Mouse (Mus musculus) liver, embryonic 15.5 days (tissue): Measurements from ENCODE around the gene Nrd1. TPM values are rescaled to one million over a fixed set of nuclear protein-coding genes. Genes with fewer than 3 reads are reported as not detected.

Experiments
- ATAC-seq: fragments of 200-750 bp; cut with Nextera tagmentation; 2 replicates; pipeline ENCODE4 v1.8.0; 2017; ENCODE audit warnings: moderate number of reproducible peaks, mild to moderate bottlenecking, moderate library complexity; ENCODE audit not compliant: insufficient read depth
- H3K27ac ChIP-seq: fragments of 300-500 bp; sonication (generic); replicated peaks from 2 replicates; pipeline ENCODE4 v1.5.1; 2015; ENCODE audit warnings: mild to moderate bottlenecking, inconsistent platforms
- H3K27me3 ChIP-seq: fragments of 300-500 bp; sonication (generic); 2 replicates; pipeline ENCODE4 v1.6.1; 2015; ENCODE audit warnings: mild to moderate bottlenecking, inconsistent platforms
- H3K36me3 ChIP-seq: fragments of 300-500 bp; sonication (generic); replicated peaks from 2 replicates; pipeline ENCODE4 v1.6.1; 2015; ENCODE audit warnings: moderate library complexity, mild to moderate bottlenecking, inconsistent platforms
- H3K4me1 ChIP-seq: fragments of 300-500 bp; sonication (generic); replicated peaks from 2 replicates; pipeline ENCODE4 v1.6.1; 2015; ENCODE audit warnings: inconsistent platforms
- H3K4me2 ChIP-seq: fragments of 300-500 bp; sonication (generic); 2 replicates; pipeline ENCODE4 v1.6.1; 2015; ENCODE audit warnings: moderate library complexity, mild to moderate bottlenecking, inconsistent platforms
- H3K4me3 ChIP-seq: fragments of 300-500 bp; sonication (generic); replicated peaks from 2 replicates; pipeline ENCODE4 v1.5.1; 2015; ENCODE audit warnings: mild to moderate bottlenecking, inconsistent platforms
- H3K9ac ChIP-seq: fragments of 300-500 bp; sonication (generic); 2 replicates; pipeline ENCODE4 v1.6.1; 2015; ENCODE audit warnings: moderate library complexity, mild to moderate bottlenecking, inconsistent platforms
- H3K9me3 ChIP-seq: fragments of 300-500 bp; sonication (generic); replicated peaks from 2 replicates; pipeline ENCODE4 v1.6.1; 2016; ENCODE audit warnings: inconsistent platforms
- WGBS: fragments of 180-500 bp; shearing (Covaris S2); methylation state at CpG from one replicate; pipeline ENCODE4 v1.1.7; 2015; ENCODE audit warnings: mixed read lengths; ENCODE audit not compliant: insufficient replicate concordance; 5-methylcytosine and 5-hydroxymethylcytosine counted together
- polyA plus RNA-seq: library from polyadenylated mRNA; unstranded; fragments of >200 nt; fragmentation: Nextera tagmentation; extraction: Ambion mirVana; gene quantifications from 2 replicates; pipeline ENCODE4 v1.2.1, GENCODE M21; 2015

Gene Nrd1
- polyA plus RNA-seq, 1 experiment from 2014 or later, result 33.7 TPM

DNA sequence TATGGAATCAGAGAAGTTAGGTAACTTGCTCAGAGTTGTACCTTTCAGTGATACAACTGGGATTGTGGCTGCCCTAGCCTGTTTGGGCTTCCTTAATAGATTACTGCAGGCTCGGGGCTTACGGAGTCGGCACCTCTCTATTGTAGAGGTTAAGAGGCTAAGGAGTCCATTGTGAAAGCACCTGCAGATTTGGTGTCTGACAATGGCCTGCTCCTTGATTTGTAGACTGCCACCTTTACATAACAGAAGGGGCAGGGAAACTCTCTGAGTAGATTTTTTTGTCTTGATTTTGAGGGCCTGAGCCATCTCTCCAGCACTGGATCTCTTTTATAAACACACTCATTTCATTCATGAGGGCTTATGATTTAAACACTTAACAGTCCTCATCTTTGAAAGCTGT lies 26.1 kb downstream of the Nrd1 start:
- Histone ChIP-seq H3K36me3 (peaks cover 56% of the 10 kb centered on the region), H3K4me1 (no peaks in the 10 kb centered on the region), H3K9ac (no peak overlapping the region), H3K4me2 (no peak overlapping the region), H3K27me3 (no peaks in the 10 kb centered on the region), H3K27ac (no peak overlapping the region), H3K4me3 (no peak overlapping the region), H3K9me3 (no peaks in the 10 kb centered on the region)
- no peak for ATAC-seq
- WGBS, result 88% methylated on average over 3 of the region's 3 CpGs

DNA sequence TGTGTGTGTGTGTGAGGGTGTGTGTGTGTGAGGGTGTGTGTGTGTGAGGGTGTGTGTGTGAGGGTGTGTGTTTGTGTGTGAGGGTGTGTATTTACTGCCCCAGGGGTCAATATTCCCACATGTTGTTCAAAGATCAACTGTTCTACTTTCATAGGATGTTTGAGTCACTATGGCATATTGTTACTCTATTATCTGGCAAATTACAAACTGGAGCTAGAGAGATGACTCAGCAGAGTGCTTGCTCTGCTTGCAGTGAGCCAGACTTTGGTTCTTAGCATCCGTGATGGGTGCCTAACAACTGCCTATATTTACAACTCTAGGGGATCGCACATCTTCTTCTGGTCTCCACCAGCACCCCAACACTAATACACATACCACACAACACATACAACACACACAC lies 29.4 kb downstream of the Nrd1 start:
- Histone ChIP-seq H3K4me2 (no peak overlapping the region), H3K27me3 (no peaks in the 10 kb centered on the region), H3K9me3 (no peaks in the 10 kb centered on the region), H3K36me3 (peaks cover 69% of the 10 kb centered on the region), H3K4me1 (no peaks in the 10 kb centered on the region), H3K4me3 (no peak overlapping the region), H3K9ac (no peak overlapping the region), H3K27ac (no peak overlapping the region)
- WGBS, result 71% methylated on average over 2 of the region's 2 CpGs
- ATAC-seq, result no peak

GRCm38 (mm10) chr4:109030266-109030665 lies 29.8 kb downstream of the Nrd1 start:
- H3K4me1 ChIP-seq, result no peaks in the 10 kb centered on the region
- 89% methylated on average over 2 of the region's 2 CpGs for WGBS
- H3K4me2 ChIP-seq, result no peak overlapping the region
- H3K27ac ChIP-seq, result no peak overlapping the region
- H3K4me3 ChIP-seq, result no peak overlapping the region
- H3K9me3 ChIP-seq, result no peaks in the 10 kb centered on the region
- ATAC-seq, result no peak
- H3K36me3 ChIP-seq, result peaks cover 69% of the 10 kb centered on the region
- H3K27me3 ChIP-seq, result no peaks in the 10 kb centered on the region
- no peak overlapping the region for H3K9ac ChIP-seq

DNA sequence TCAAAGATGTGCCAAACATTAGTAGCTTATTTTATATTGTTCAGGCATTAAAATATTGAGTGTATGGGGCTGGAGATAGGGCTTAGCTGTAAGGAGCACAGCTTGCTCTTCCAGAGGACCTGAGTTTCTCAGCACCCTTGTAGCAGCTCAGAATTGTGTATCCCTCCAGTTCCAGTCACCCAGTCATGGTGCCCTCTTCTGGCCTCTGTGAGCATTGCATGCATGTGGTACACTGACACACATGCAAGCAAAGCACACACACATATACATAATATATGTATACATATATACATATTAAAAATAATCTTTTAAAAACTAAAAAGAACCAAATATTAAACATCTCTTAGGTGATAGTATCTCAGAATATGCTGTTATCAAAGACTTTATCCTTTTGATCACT lies 35.9 kb downstream of the Nrd1 start:
- ATAC-seq, result no peak
- H3K36me3 ChIP-seq, result peaks cover 63% of the 10 kb centered on the region
- H3K4me3 ChIP-seq, result no peak overlapping the region
- no peak overlapping the region for H3K4me2 ChIP-seq
- H3K27ac ChIP-seq, result no peak overlapping the region
- H3K4me1 ChIP-seq, result no peaks in the 10 kb centered on the region
- no peak overlapping the region for H3K9ac ChIP-seq
- no peaks in the 10 kb centered on the region for H3K9me3 ChIP-seq
- H3K27me3 ChIP-seq, result no peaks in the 10 kb centered on the region

DNA sequence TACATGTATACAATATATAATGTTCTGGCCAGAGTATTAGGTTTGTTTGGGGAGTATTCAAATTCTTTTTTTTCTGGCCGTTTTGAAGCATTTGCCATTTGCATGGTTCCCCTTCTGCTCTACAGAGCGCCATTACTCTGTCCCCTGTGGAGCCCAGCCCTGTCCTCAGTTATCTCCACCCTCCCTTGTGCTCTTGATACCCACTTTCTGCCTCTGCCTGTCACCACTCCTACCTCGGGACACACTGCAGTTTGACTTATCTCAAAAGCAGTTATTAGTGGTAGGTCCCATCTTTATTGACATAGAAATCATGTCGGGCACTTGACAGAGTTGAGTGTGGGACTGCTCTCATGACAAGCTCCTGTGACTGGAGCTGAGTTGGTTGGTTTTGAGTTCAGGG lies 42.3 kb downstream of the Nrd1 start:
- Histone ChIP-seq H3K4me2 (no peak overlapping the region), H3K27me3 (no peaks in the 10 kb centered on the region), H3K9me3 (no peaks in the 10 kb centered on the region), H3K36me3 (peaks cover 87% of the 10 kb centered on the region), H3K27ac (no peak overlapping the region), H3K4me3 (no peak overlapping the region), H3K4me1 (no peaks in the 10 kb centered on the region), H3K9ac (no peak overlapping the region)
- WGBS, result 61% methylated on average over 4 of the region's 4 CpGs
- no peak for ATAC-seq

GRCm38 (mm10) chr4:109043294-109043693 lies 42.8 kb downstream of the Nrd1 start:
- 83% methylated on average over 5 of the region's 5 CpGs for whole genome bisulfite sequencing
- H3K4me3 ChIP-seq, result no peak overlapping the region
- no peak overlapping the region for H3K9ac ChIP-seq
- H3K27me3 ChIP-seq, result no peaks in the 10 kb centered on the region
- no peak overlapping the region for H3K27ac ChIP-seq
- H3K4me2 ChIP-seq, result no peak overlapping the region
- no peaks in the 10 kb centered on the region for H3K9me3 ChIP-seq
- no peaks in the 10 kb centered on the region for H3K4me1 ChIP-seq
- ATAC-seq, result no peak
- peaks cover 90% of the 10 kb centered on the region for H3K36me3 ChIP-seq

DNA sequence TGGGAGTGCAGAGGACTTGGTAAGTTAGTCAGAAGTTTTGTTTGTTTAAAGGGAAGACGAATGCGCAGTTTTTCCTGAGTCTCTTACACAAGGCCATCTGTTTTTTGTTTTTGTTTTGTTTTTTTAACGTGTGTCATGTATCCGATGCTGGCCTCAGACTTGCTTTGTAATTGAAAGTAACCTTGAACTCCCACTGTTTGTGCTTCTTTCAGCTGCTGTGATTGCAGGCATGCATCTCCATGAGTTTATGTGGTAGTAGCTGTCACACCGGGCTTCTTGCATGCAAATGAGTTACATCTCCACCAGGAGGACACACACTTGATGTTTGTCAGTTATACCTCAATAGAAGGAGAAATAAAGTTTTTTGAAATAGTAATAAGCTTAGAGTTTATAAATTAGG lies 43.3 kb downstream of the Nrd1 start:
- no peak overlapping the region for H3K9ac ChIP-seq
- H3K4me2 ChIP-seq, result no peak overlapping the region
- ATAC-seq, result no peak
- no peaks in the 10 kb centered on the region for H3K9me3 ChIP-seq
- H3K27me3 ChIP-seq, result no peaks in the 10 kb centered on the region
- WGBS, result 77% methylated on average over 5 of the region's 5 CpGs
- H3K27ac ChIP-seq, result no peak overlapping the region
- H3K4me1 ChIP-seq, result no peaks in the 10 kb centered on the region
- H3K4me3 ChIP-seq, result no peak overlapping the region
- peaks cover 88% of the 10 kb centered on the region for H3K36me3 ChIP-seq

DNA sequence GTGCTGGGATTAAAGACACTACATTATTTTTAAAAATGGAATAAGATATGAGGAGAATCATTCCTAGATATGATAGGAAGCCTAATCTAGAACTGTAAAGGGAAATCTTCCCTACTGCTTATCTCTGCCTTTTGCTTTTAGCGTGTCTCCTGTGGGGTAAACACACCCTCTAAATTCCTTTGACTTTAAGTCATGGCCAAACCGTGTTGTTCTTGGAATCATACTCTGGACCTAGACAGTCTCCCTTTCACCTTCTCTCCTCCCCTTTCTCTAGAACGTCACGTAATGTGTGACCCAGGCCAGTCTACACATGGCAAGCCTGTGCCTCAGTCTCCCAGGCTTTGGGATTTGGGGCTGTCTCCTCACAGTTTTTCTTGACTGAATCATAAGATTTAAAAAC lies 47.8 kb downstream of the Nrd1 start:
- Histone ChIP-seq H3K4me3 (no peak overlapping the region), H3K27ac (no peak overlapping the region), H3K4me2 (no peak overlapping the region), H3K4me1 (no peaks in the 10 kb centered on the region), H3K27me3 (no peaks in the 10 kb centered on the region), H3K9ac (no peak overlapping the region), H3K9me3 (no peaks in the 10 kb centered on the region), H3K36me3 (peaks cover 82% of the 10 kb centered on the region)
- 71% methylated on average over 4 of the region's 4 CpGs for WGBS
- no peak for ATAC-seq

GRCm38 (mm10) chr4:109052282-109052681 lies 51.8 kb downstream of the Nrd1 start:
- Histone ChIP-seq H3K9me3 (no peaks in the 10 kb centered on the region), H3K4me2 (no peak overlapping the region), H3K9ac (no peak overlapping the region), H3K4me1 (no peaks in the 10 kb centered on the region), H3K27ac (no peak overlapping the region), H3K36me3 (peaks cover 82% of the 10 kb centered on the region), H3K4me3 (no peak overlapping the region), H3K27me3 (no peaks in the 10 kb centered on the region)
- WGBS, result 77% methylated on average over 1 of the region's 1 CpGs
- 0 out of 2 replicates have a peak, but pooled peaks have one; percentile 31 for ATAC-seq

GRCm38 (mm10) chr4:109054003-109054402 lies 53.5 kb downstream of the Nrd1 start:
- 82% methylated on average over 9 of the region's 9 CpGs for WGBS
- Histone ChIP-seq H3K27me3 (no peaks in the 10 kb centered on the region), H3K4me1 (no peaks in the 10 kb centered on the region), H3K9ac (no peak overlapping the region), H3K4me2 (no peak overlapping the region), H3K27ac (no peak overlapping the region), H3K9me3 (no peaks in the 10 kb centered on the region), H3K4me3 (no peak overlapping the region), H3K36me3 (peaks cover 86% of the 10 kb centered on the region)
- ATAC-seq, result no peak

- WGBS, result 82% methylated on average over 7 of the region's 7 CpGs
- Histone ChIP-seq H3K9me3 (no peaks in the 10 kb centered on the region), H3K4me3 (no peak overlapping the region), H3K9ac (no peak overlapping the region), H3K36me3 (peaks cover 86% of the 10 kb centered on the region), H3K4me1 (no peaks in the 10 kb centered on the region), H3K4me2 (no peak overlapping the region), H3K27me3 (no peaks in the 10 kb centered on the region), H3K27ac (no peak overlapping the region)
- no peak for ATAC-seq
These were observed 55.9 kb downstream of the Nrd1 start for GRCm38 (mm10) chr4:109056351-109056750.

GRCm38 (mm10) chr4:109057640-109058039 lies 57.2 kb downstream of the Nrd1 start:
- Histone ChIP-seq H3K9ac (no peak overlapping the region), H3K4me1 (no peaks in the 10 kb centered on the region), H3K4me2 (no peak overlapping the region), H3K27ac (no peak overlapping the region), H3K36me3 (peaks cover 89% of the 10 kb centered on the region), H3K27me3 (no peaks in the 10 kb centered on the region), H3K4me3 (no peak overlapping the region), H3K9me3 (no peaks in the 10 kb centered on the region)
- WGBS, result 79% methylated on average over 8 of the region's 8 CpGs
- ATAC-seq, result no peak
